Mouse (Mus musculus): Measurements from ENCODE around the gene Tcp1. TPM values are rescaled to one million over a fixed set of nuclear protein-coding genes. Genes with fewer than 3 reads are reported as not detected.
"Not testable (repeated sequence)": the region's sequence is repeated elsewhere in the genome, so short reads cannot be mapped to it uniquely, and the experiment has no call there.

The Tcp1 gene
- total RNA-seq (2022): 100 to 1,000 TPM; 172 to 195 (median 176) TPM

GRCm38 (mm10) chr17:12915488-12915880 is at the start of gene Tcp1:
TSS of gene Tcp1 (plus strand) at chr17:12915701.
- no peak for DNase-seq (ENCODE audit: low spot score in 2 of 2)

- peak; percentile 37 to 43 for DNase-seq (ENCODE audit: low spot score in 2 of 2)
These were observed 48.6 kb upstream of the Tcp1 start for GRCm38 (mm10) chr17:12866853-12867252.

- no peak for DNase-seq (ENCODE audit: low spot score in 2 of 2)
These were observed 47.5 kb upstream of the Tcp1 start, which contains the start of gene Mas1 for GRCm38 (mm10) chr17:12868043-12868442. TSS of gene Mas1 (minus strand) at chr17:12868143.

GRCm38 (mm10) chr17:12868640-12869039 is 46.9 kb upstream of the Tcp1 start:
- no peak for DNase-seq (ENCODE audit: low spot score in 2 of 2)

GRCm38 (mm10) chr17:12872275-12873028 is 43.0 kb upstream of the Tcp1 start:
- DNase-seq (ENCODE audit: low spot score in 2 of 2): no peak

- no peak for DNase-seq (ENCODE audit: low spot score in 2 of 2)
These were observed 39.8 kb upstream of the Tcp1 start, which contains the start of gene Mrgprh for GRCm38 (mm10) chr17:12875734-12876133. TSS of gene Mrgprh (plus strand) at chr17:12876034.

GRCm38 (mm10) chr17:12880178-12880577 is 35.3 kb upstream of the Tcp1 start:
- peak; percentile 68 to 70 for DNase-seq (ENCODE audit: low spot score in 2 of 2)

GRCm38 (mm10) chr17:12881216-12881615 is 34.3 kb upstream of the Tcp1 start:
- no peak for DNase-seq (ENCODE audit: low spot score in 2 of 2)

GRCm38 (mm10) chr17:12886620-12887019 is 28.9 kb upstream of the Tcp1 start:
- DNase-seq (ENCODE audit: low spot score in 2 of 2): no peak

GRCm38 (mm10) chr17:12887021-12887775 is 28.3 kb upstream of the Tcp1 start:
- DNase-seq (ENCODE audit: low spot score in 2 of 2): no peak

- no peak for DNase-seq (ENCODE audit: low spot score in 2 of 2)
These were observed 24.4 kb upstream of the Tcp1 start for GRCm38 (mm10) chr17:12891054-12891453.

- no peak for DNase-seq (ENCODE audit: low spot score in 2 of 2)
These were observed 23.5 kb upstream of the Tcp1 start for GRCm38 (mm10) chr17:12892033-12892432.

GRCm38 (mm10) chr17:12897674-12898073 is 17.8 kb upstream of the Tcp1 start:
- no peak for DNase-seq (ENCODE audit: low spot score in 2 of 2)

GRCm38 (mm10) chr17:12898607-12899006 is 16.9 kb upstream of the Tcp1 start:
- DNase-seq (ENCODE audit: low spot score in 2 of 2): not testable (repeated sequence)

GRCm38 (mm10) chr17:12902291-12902690 is 13.2 kb upstream of the Tcp1 start:
- DNase-seq (ENCODE audit: low spot score in 2 of 2): no peak

GRCm38 (mm10) chr17:12903372-12904333 is 11.8 kb upstream of the Tcp1 start:
- DNase-seq (ENCODE audit: low spot score in 2 of 2): no peak

- no peak for DNase-seq (ENCODE audit: low spot score in 2 of 2)
These were observed 11.2 kb upstream of the Tcp1 start for GRCm38 (mm10) chr17:12904349-12904748.

GRCm38 (mm10) chr17:12905810-12906209 is 9.7 kb upstream of the Tcp1 start:
- no peak for DNase-seq (ENCODE audit: low spot score in 2 of 2)

- no peak for DNase-seq (ENCODE audit: low spot score in 2 of 2)
These were observed 9.1 kb upstream of the Tcp1 start for GRCm38 (mm10) chr17:12906436-12906835.

GRCm38 (mm10) chr17:12909361-12910280 is 5.9 kb upstream of the Tcp1 start, which contains the start of gene Pnldc1:
TSS of gene Pnldc1 (minus strand) at chr17:12910230.
- no peak for DNase-seq (ENCODE audit: low spot score in 2 of 2)

Data from gastrocnemius, adult 8-10 months (tissue).